15 mouse cellular contexts compared by ENCODE assay signal in genomic region chr5:116285532-116286176, GRCm38 (mm10). TPM values are rescaled to one million over a fixed set of nuclear protein-coding genes. Genes with fewer than 3 reads are reported as not detected.
DNase-seq lines count a peak whose midpoint lies in the region; ATAC-seq and TF ChIP-seq lines count a peak whose summit lies in the region.
"Had no signal": no experiment of that assay in that cellular context is flagged by ENCODE, and none has a peak within 500 bp of the region (broad histone marks: within the 10 kb centered on the region; RNA-seq: fewer than 3 reads in every experiment).

No protein-coding gene starts in this region.

- intact Hi-C loops in heart, postnatal 36 days (cut with DNase I): no loop called here

- H3K4me1 ChIP-seq in hindbrain, embryonic 13.5 days (replicated peaks): peaks cover 44% of the 10 kb centered on the region
- peaks cover 9% of the 10 kb centered on the region for H3K4me1 ChIP-seq in hindbrain, embryonic 11.5 days (replicated peaks; ENCODE audit: control insufficient read depth, insufficient read depth, low read length)
- H3K4me1 ChIP-seq in E14TG2a.4 (replicated peaks; ENCODE audit: low read depth, low read length): peaks cover 60% of the 10 kb centered on the region
- H3K4me1 ChIP-seq in embryonic facial prominence, embryonic 14.5 days (ENCODE audit: control insufficient read depth, insufficient read depth, low read length): peaks cover 23% of the 10 kb centered on the region
- H3K4me1 ChIP-seq in limb, embryonic 13.5 days: peaks cover 31% of the 10 kb centered on the region

- ATAC-seq in hindbrain, embryonic 13.5 days (ENCODE audit: low FRiP score): no peak
- no peak for ATAC-seq in hindbrain, embryonic 11.5 days (ENCODE audit: low FRiP score)
- peak; percentile 28; the same call in 1 of the 2 replicates for ATAC-seq in embryonic facial prominence, embryonic 14.5 days (ENCODE audit: low read depth)
- ATAC-seq in limb, embryonic 13.5 days (ENCODE audit: low FRiP score, low read depth): no peak

- no peak for DNase-seq in hindbrain, embryonic 11.5 days (ENCODE audit: low spot score)
- no peak for DNase-seq in embryonic facial prominence, embryonic 14.5 days (ENCODE audit: low spot score)
- DNase-seq in gastrocnemius, postnatal 4 days (ENCODE audit: low spot score in 2 of 2): no peak
- no peak for DNase-seq in heart, postnatal 36 days
- DNase-seq: adrenal gland, postnatal 36 days; cerebellum, postnatal 36 days; kidney, adult 11 months; kidney, postnatal 36 days; lung, adult 2 months had no signal

- no peaks in the 10 kb centered on the region for H3K36me3 ChIP-seq in hindbrain, embryonic 13.5 days
- no peaks in the 10 kb centered on the region for H3K36me3 ChIP-seq in hindbrain, embryonic 11.5 days (ENCODE audit: control insufficient read depth, insufficient read depth, low read length)
- H3K36me3 ChIP-seq in E14TG2a.4 (ENCODE audit: insufficient read depth, low read length): no peaks in the 10 kb centered on the region
- H3K36me3 ChIP-seq in embryonic facial prominence, embryonic 14.5 days (ENCODE audit: control insufficient read depth, insufficient read depth, low read length): no peaks in the 10 kb centered on the region
- H3K36me3 ChIP-seq in limb, embryonic 13.5 days: no peaks in the 10 kb centered on the region
- H3K36me3 ChIP-seq: heart, embryonic 15.5 days; limb, embryonic 15.5 days had no signal

- H3K9ac ChIP-seq in hindbrain, embryonic 13.5 days: no peak overlapping the region
- no peak overlapping the region for H3K9ac ChIP-seq in hindbrain, embryonic 11.5 days (ENCODE audit: low read depth, low read length)
- no peak overlapping the region for H3K9ac ChIP-seq in embryonic facial prominence, embryonic 14.5 days (ENCODE audit: low read depth, low read length)
- H3K9ac ChIP-seq in limb, embryonic 13.5 days: no peak overlapping the region
- H3K9ac ChIP-seq: heart, embryonic 15.5 days; limb, embryonic 15.5 days had no signal

- H3K9me3 ChIP-seq in hindbrain, embryonic 13.5 days: no peaks in the 10 kb centered on the region
- H3K9me3 ChIP-seq in hindbrain, embryonic 11.5 days (ENCODE audit: control insufficient read depth, low read length): no peaks in the 10 kb centered on the region
- H3K9me3 ChIP-seq in E14TG2a.4 (ENCODE audit: low read length): no peaks in the 10 kb centered on the region
- no peaks in the 10 kb centered on the region for H3K9me3 ChIP-seq in embryonic facial prominence, embryonic 14.5 days (ENCODE audit: control insufficient read depth, low read length)
- no peaks in the 10 kb centered on the region for H3K9me3 ChIP-seq in limb, embryonic 13.5 days
- H3K9me3 ChIP-seq: heart, embryonic 15.5 days; limb, embryonic 15.5 days had no signal

- peak overlapping the region; percentile 23; the same call in 1 of the 2 replicates for H3K4me2 ChIP-seq in hindbrain, embryonic 13.5 days
- no peak overlapping the region for H3K4me2 ChIP-seq in hindbrain, embryonic 11.5 days (replicated peaks; ENCODE audit: low read depth, low read length)
- no peak overlapping the region for H3K4me2 ChIP-seq in embryonic facial prominence, embryonic 14.5 days (ENCODE audit: low read depth, low read length)
- 0 out of 2 replicates have a peak overlapping the region, but pooled peaks have one; percentile 19 for H3K4me2 ChIP-seq in limb, embryonic 13.5 days (replicated peaks)
- H3K4me2 ChIP-seq: heart, embryonic 15.5 days; limb, embryonic 15.5 days had no signal

- no peak overlapping the region for H3K27ac ChIP-seq in hindbrain, embryonic 13.5 days
- no peak overlapping the region for H3K27ac ChIP-seq in hindbrain, embryonic 11.5 days (ENCODE audit: low read depth, low read length)
- H3K27ac ChIP-seq in embryonic facial prominence, embryonic 14.5 days (replicated peaks; ENCODE audit: low read depth, low read length): no peak overlapping the region
- no peak overlapping the region for H3K27ac ChIP-seq in limb, embryonic 13.5 days
- H3K27ac ChIP-seq: heart, embryonic 15.5 days; limb, embryonic 15.5 days had no signal

- H3K4me3 ChIP-seq in hindbrain, embryonic 13.5 days: no peak overlapping the region
- H3K4me3 ChIP-seq in hindbrain, embryonic 11.5 days (ENCODE audit: low read depth, low read length): no peak overlapping the region
- H3K4me3 ChIP-seq in E14TG2a.4 (replicated peaks; ENCODE audit: low read length): peak overlapping the region; percentile 29; the same call in 1 of the 2 replicates
- no peak overlapping the region for H3K4me3 ChIP-seq in embryonic facial prominence, embryonic 14.5 days (ENCODE audit: low read depth, low read length)
- no peak overlapping the region for H3K4me3 ChIP-seq in limb, embryonic 13.5 days
- H3K4me3 ChIP-seq: heart, embryonic 15.5 days; limb, embryonic 15.5 days had no signal

- H3K27me3 ChIP-seq in hindbrain, embryonic 13.5 days: no peaks in the 10 kb centered on the region
- no peaks in the 10 kb centered on the region for H3K27me3 ChIP-seq in hindbrain, embryonic 11.5 days (ENCODE audit: control insufficient read depth, insufficient read depth, low read length)
- H3K27me3 ChIP-seq in E14TG2a.4 (ENCODE audit: insufficient read depth, low read length): peaks cover 8% of the 10 kb centered on the region
- H3K27me3 ChIP-seq in embryonic facial prominence, embryonic 14.5 days (replicated peaks; ENCODE audit: control insufficient read depth, insufficient read depth, low read length): 0 out of 2 replicates have a peak, but pooled peaks cover 3% of the 10 kb centered on the region
- 0 out of 2 replicates have a peak, but pooled peaks cover 6% of the 10 kb centered on the region for H3K27me3 ChIP-seq in limb, embryonic 13.5 days
- H3K27me3 ChIP-seq: heart, embryonic 15.5 days; limb, embryonic 15.5 days had no signal

- TF ChIP-seq CTCF in E14TG2a.4 (conservative IDR thresholded peaks at IDR 0.05; ENCODE audit: low read length): no peak

- WGBS in hindbrain, embryonic 13.5 days: 41% methylated on average over 15 of the region's 15 CpGs
- WGBS in hindbrain, embryonic 11.5 days: 46% methylated on average over 14 of the region's 15 CpGs
- WGBS in embryonic facial prominence, embryonic 14.5 days: 28% methylated on average over 13 of the region's 15 CpGs
- WGBS in limb, embryonic 13.5 days: 26% methylated on average over 14 of the region's 15 CpGs

RNA-seq across cellular contexts. Expression of gene Ccdc60, which starts 3.1 kb away (rescaled TPM):
- 2.4 and 2.6 TPM in 2 replicates for polyA plus RNA-seq in hindbrain, embryonic 13.5 days (2015; fragmentation: Nextera tagmentation; extraction: Ambion mirVana)
- polyA plus RNA-seq in hindbrain, embryonic 11.5 days (2014; fragmentation: Nextera tagmentation; extraction: Ambion mirVana): 2.0 and 2.2 TPM in 2 replicates
- 1.1 and 1.9 TPM in 2 replicates for polyA plus RNA-seq in embryonic facial prominence, embryonic 14.5 days (2014; fragmentation: Nextera tagmentation; extraction: Ambion mirVana)
- polyA plus RNA-seq in limb, embryonic 13.5 days (2015; fragmentation: Nextera tagmentation; extraction: Ambion mirVana): 1.4 and 1.7 TPM in 2 replicates
- under 1 TPM in 1 of 2 experiments, not detected in 1; 0.08 TPM for total RNA-seq in gastrocnemius, postnatal 4 days (2021)
- total RNA-seq in heart, postnatal 36 days (2021): not detected
- total RNA-seq: adrenal gland, postnatal 36 days; granulocyte monocyte progenitor cell, adult 5-6 weeks had no signal

Comparison
In these comparisons a context has a peak if more than half of its experiments do, and no peak if none do; other contexts are left out.
1. H3K4me2 ChIP-seq: peak in hindbrain, embryonic 13.5 days (single experiment) and limb, embryonic 13.5 days (single experiment); none in hindbrain, embryonic 11.5 days (single experiment) and embryonic facial prominence, embryonic 14.5 days (single experiment).